ENCODE assay signal across 18 mouse cellular contexts in genomic region chr17:11211006-11211405, GRCm38 (mm10).
DNase-seq lines count a peak whose midpoint lies in the region.
"Had no signal": no experiment of that assay in that cellular context is flagged by ENCODE, and none has a peak within 500 bp of the region (broad histone marks: within the 10 kb centered on the region; RNA-seq: fewer than 3 reads in every experiment).

No protein-coding gene starts in this region.

- intact Hi-C loops in left cerebral cortex, postnatal 36 days (cut with DNase I), result loop anchor here (5.0 kb wide), 1 partner anchor 54 kb away; no protein-coding TSS in a partner anchor

- peak; percentile 19 to 42 for DNase-seq in frontal cortex, postnatal 36 days (ENCODE audit: low spot score in 2 of 2)
- DNase-seq in frontal cortex, postnatal 14 days (ENCODE audit: low spot score in 2 of 2), result no peak
- DNase-seq in layer of hippocampus, adult 9-11 months, result peak; percentile 17
- DNase-seq in layer of hippocampus, adult 11-12 months (ENCODE audit: low spot score), result no peak
- peak; percentile 17 to 29 for DNase-seq in left cerebral cortex, postnatal 36 days (ENCODE audit: low spot score in 2 of 2)
- no peak for DNase-seq in left cerebral cortex, adult 11 months (ENCODE audit: low spot score)
- DNase-seq in brain, adult 2 months (ENCODE audit: low read depth, low spot score), result peak; percentile 52
- no peak for DNase-seq in adrenal gland, postnatal 36 days
- DNase-seq: B cell, adult 2 months; cerebellum, adult 11-12 months; cerebellum, adult 8-10 months; cerebellum, postnatal 10 days; cerebellum, postnatal 36 days; gastrocnemius, adult 2 months; gastrocnemius, postnatal 14 days; heart, adult 2 months; heart, postnatal 14 days; heart, postnatal 4 days had no signal

Comparison
In these comparisons a context has a peak if more than half of its experiments do, and no peak if none do; other contexts are left out.
1. DNase-seq: peak in frontal cortex, postnatal 36 days (2 of 2), layer of hippocampus, adult 9-11 months (single experiment), left cerebral cortex, postnatal 36 days (2 of 2) and brain, adult 2 months (single experiment); none in frontal cortex, postnatal 14 days (0 of 2), layer of hippocampus, adult 11-12 months (single experiment), left cerebral cortex, adult 11 months (single experiment) and adrenal gland, postnatal 36 days (0 of 2).